Mouse (Mus musculus): ENCODE measurements around the gene Tle3. TPM values are rescaled to one million over a fixed set of nuclear protein-coding genes. Genes with fewer than 3 reads are reported as not detected.

The Tle3 gene
- polyA plus RNA-seq, 1 experiment from 2014 or later, result 29.7 TPM

DNA sequence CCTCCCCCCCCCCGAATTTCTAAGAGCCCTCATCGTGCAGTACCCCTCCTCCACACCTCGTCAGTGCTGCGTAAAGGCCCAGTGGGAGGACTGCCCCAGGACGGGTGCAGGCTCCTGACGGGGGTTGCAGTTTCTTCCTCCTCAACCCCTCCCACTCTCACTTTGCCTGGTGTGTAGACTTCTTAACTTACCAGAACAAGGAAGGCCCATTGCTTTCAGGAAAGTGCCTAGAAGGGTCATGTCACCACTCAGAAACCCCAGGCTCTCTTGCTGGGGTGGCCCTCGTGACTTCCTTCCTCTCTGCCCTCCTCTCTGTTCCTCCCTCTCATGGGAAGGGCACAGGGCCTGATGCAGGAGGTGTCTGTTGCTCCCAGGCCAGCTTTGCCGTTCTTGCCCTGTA lies 13.6 kb downstream of the Tle3 start:
- H3K9ac ChIP-seq (ENCODE audit: low read depth, low read length), result no peak overlapping the region
- WGBS, result 12% methylated on average over 7 of the region's 8 CpGs
- no peak overlapping the region for H3K27ac ChIP-seq (ENCODE audit: low read length)

DNA sequence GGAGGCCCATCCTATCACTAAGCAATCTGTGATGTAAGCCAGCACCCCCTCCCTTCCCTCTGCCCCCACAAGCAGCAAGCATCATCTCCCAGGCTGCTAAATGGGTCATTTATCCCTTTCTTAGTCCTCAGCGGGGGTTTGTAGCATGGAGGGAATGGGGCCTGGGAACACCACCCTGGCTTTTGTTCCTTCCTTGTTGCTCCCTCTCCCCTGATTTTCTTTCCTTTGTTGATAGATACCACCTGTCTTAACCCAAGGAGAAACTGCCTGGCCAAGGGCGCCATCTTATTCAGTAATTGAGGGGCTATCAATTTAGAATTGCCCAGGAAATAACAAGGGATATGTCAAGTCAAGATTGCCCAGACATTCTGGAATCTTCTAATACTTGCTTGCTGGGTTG lies 14.1 kb downstream of the Tle3 start:
- Histone ChIP-seq H3K4me2 (ENCODE audit: low read length) (peak overlapping the region; percentile 44; the same call in 1 of the 2 replicates), H3K9me3 (replicated peaks; ENCODE audit: control insufficient read depth, low read length, poor library complexity, severe bottlenecking) (no peaks in the 10 kb centered on the region), H3K4me1 (ENCODE audit: control insufficient read depth, insufficient read depth, low read length) (peaks cover 63% of the 10 kb centered on the region), H3K36me3 (ENCODE audit: control insufficient read depth, insufficient read depth, low read length) (no peaks in the 10 kb centered on the region), H3K9ac (ENCODE audit: low read depth, low read length) (no peak overlapping the region), H3K27ac (ENCODE audit: low read length) (no peak overlapping the region), H3K4me3 (ENCODE audit: low read depth, low read length) (no peak overlapping the region), H3K27me3 (ENCODE audit: control insufficient read depth, insufficient read depth, low read depth, low read length) (no peaks in the 10 kb centered on the region; the same call in 1 of the 2 replicates)
- ATAC-seq, result no peak
- 40% methylated on average over 2 of the region's 2 CpGs for WGBS

More for the DNA sequence above, 13.6 kb downstream of the Tle3 start:
- no peak for ATAC-seq
- H3K36me3 ChIP-seq (ENCODE audit: control insufficient read depth, insufficient read depth, low read length), result no peaks in the 10 kb centered on the region
- peak overlapping the region; percentile 44; the same call in 1 of the 2 replicates for H3K4me2 ChIP-seq (ENCODE audit: low read length)
- no peaks in the 10 kb centered on the region for H3K9me3 ChIP-seq (replicated peaks; ENCODE audit: control insufficient read depth, low read length, poor library complexity, severe bottlenecking)
- peaks cover 67% of the 10 kb centered on the region for H3K4me1 ChIP-seq (ENCODE audit: control insufficient read depth, insufficient read depth, low read length)
- H3K4me3 ChIP-seq (ENCODE audit: low read depth, low read length), result no peak overlapping the region
- no peaks in the 10 kb centered on the region; the same call in 1 of the 2 replicates for H3K27me3 ChIP-seq (ENCODE audit: control insufficient read depth, insufficient read depth, low read depth, low read length)

DNA sequence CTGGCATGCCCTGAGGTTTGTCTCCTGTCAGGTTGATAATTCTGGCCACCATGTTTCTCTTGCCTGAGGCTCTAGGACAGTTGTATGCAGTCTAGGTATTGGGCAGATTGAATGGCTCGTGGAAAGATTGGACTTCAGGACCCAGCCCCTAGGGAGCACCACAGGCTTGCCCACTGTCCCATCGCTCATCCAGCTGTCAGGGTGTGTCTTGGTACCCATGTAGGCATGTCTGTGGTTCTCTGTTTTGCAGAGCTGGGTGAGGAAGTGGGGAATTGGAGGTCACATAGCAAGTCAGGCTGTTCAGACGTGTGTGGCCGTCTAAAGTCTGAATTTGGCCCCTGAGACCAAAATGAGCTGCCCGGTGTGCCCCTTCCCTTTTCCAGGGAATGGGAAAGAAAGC lies 15.6 kb downstream of the Tle3 start:
- Histone ChIP-seq H3K9me3 (replicated peaks; ENCODE audit: control insufficient read depth, low read length, poor library complexity, severe bottlenecking) (no peaks in the 10 kb centered on the region), H3K27ac (ENCODE audit: low read length) (no peak overlapping the region), H3K9ac (ENCODE audit: low read depth, low read length) (no peak overlapping the region), H3K4me2 (ENCODE audit: low read length) (no peak overlapping the region), H3K36me3 (ENCODE audit: control insufficient read depth, insufficient read depth, low read length) (no peaks in the 10 kb centered on the region), H3K27me3 (ENCODE audit: control insufficient read depth, insufficient read depth, low read depth, low read length) (no peaks in the 10 kb centered on the region; the same call in 1 of the 2 replicates), H3K4me3 (ENCODE audit: low read depth, low read length) (no peak overlapping the region), H3K4me1 (ENCODE audit: control insufficient read depth, insufficient read depth, low read length) (peaks cover 66% of the 10 kb centered on the region)
- no peak for ATAC-seq
- 74% methylated on average over 5 of the region's 5 CpGs for WGBS

DNA sequence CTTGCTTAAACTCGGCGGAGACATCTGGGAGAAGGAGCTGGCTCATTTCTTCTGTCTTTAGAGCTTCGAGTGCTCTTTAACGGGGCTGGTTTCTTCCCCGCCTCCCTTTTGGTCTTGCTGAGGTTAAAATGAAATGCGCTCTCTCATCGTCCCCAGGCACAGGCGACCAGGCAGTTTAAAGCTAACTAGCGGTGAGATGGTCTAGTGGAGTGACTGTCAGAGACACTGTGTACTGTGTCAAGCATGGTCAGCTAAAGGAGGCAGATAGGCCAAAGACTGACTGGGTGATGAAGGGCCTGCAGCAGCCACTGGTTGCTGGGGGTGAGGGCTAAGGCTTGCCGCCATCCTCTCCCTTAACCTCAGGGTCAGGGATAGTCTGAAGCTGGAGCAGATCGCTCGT lies 16.0 kb downstream of the Tle3 start:
- H3K4me1 ChIP-seq (ENCODE audit: control insufficient read depth, insufficient read depth, low read length), result peaks cover 62% of the 10 kb centered on the region
- H3K27me3 ChIP-seq (ENCODE audit: control insufficient read depth, insufficient read depth, low read depth, low read length), result no peaks in the 10 kb centered on the region; the same call in 1 of the 2 replicates
- 0 out of 2 replicates have a peak, but pooled peaks cover under 1% of the 10 kb centered on the region for H3K36me3 ChIP-seq (ENCODE audit: control insufficient read depth, insufficient read depth, low read length)
- no peaks in the 10 kb centered on the region for H3K9me3 ChIP-seq (replicated peaks; ENCODE audit: control insufficient read depth, low read length, poor library complexity, severe bottlenecking)
- H3K9ac ChIP-seq (ENCODE audit: low read depth, low read length), result no peak overlapping the region
- H3K27ac ChIP-seq (ENCODE audit: low read length), result no peak overlapping the region
- H3K4me3 ChIP-seq (ENCODE audit: low read depth, low read length), result no peak overlapping the region
- 45% methylated on average over 12 of the region's 12 CpGs for WGBS
- no peak overlapping the region for H3K4me2 ChIP-seq (ENCODE audit: low read length)
- ATAC-seq, result no peak

DNA sequence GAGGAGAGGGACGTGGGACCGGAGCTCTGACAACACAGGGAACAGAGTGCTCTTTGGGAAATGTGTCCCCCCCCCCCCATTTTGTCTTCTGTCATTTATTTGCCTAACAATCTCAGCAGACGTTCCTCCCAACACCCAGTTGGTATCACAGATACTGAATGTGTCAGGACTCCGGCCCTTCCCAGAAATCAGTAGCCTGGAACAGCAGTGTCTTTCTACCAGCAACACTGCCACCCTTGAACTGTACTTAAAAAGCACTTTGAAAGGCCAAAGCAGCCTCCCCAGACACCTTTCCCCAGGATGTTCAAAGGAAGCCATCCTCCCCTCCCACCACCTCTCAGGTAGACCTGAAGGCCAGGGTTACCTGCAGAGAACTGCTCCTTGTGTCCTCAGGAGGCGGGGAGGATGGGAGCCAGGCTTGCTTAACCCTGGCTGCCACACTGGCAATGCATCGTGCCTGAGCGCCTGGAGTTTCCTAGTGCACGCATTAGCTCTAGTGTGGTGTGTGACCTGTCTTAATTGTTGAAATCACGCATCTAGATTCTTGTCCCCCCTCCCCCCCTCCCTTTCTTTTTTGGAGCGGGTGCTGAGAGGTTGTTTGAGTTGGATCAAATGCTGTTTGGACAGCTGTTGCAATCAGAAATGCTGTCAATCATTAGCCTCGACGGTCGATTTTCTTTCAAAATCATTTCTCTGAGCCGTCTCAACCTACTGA lies 16.7 kb downstream of the Tle3 start:
- Histone ChIP-seq H3K4me1 (ENCODE audit: control insufficient read depth, insufficient read depth, low read length) (peaks cover 59% of the 10 kb centered on the region), H3K36me3 (ENCODE audit: control insufficient read depth, insufficient read depth, low read length) (0 out of 2 replicates have a peak, but pooled peaks cover 3% of the 10 kb centered on the region), H3K9me3 (replicated peaks; ENCODE audit: control insufficient read depth, low read length, poor library complexity, severe bottlenecking) (no peaks in the 10 kb centered on the region), H3K27ac (ENCODE audit: low read length) (no peak overlapping the region), H3K9ac (ENCODE audit: low read depth, low read length) (no peak overlapping the region), H3K27me3 (ENCODE audit: control insufficient read depth, insufficient read depth, low read depth, low read length) (no peaks in the 10 kb centered on the region; the same call in 1 of the 2 replicates), H3K4me3 (ENCODE audit: low read depth, low read length) (no peak overlapping the region), H3K4me2 (ENCODE audit: low read length) (no peak overlapping the region)
- 48% methylated on average over 14 of the region's 14 CpGs for WGBS
- ATAC-seq, result no peak

DNA sequence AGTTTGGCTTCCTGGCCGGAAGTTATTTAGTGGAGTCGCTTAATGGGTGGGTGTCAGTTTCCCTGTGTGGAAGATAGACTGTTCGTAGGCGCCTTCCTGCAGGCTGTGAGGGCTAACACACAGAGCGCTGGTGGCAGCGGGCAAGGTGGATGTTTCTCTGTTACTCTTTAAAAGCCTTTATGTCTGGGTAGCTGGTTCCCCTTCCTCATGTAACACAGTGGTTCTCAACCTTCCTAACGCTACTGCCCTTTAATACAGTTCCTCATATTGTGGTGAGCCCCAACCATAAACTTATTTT lies 17.2 kb downstream of the Tle3 start:
- no peak for ATAC-seq
- Histone ChIP-seq H3K27ac (ENCODE audit: low read length) (no peak overlapping the region), H3K4me3 (ENCODE audit: low read depth, low read length) (no peak overlapping the region), H3K36me3 (ENCODE audit: control insufficient read depth, insufficient read depth, low read length) (0 out of 2 replicates have a peak, but pooled peaks cover 7% of the 10 kb centered on the region), H3K9me3 (replicated peaks; ENCODE audit: control insufficient read depth, low read length, poor library complexity, severe bottlenecking) (no peaks in the 10 kb centered on the region), H3K27me3 (ENCODE audit: control insufficient read depth, insufficient read depth, low read depth, low read length) (no peaks in the 10 kb centered on the region; the same call in 1 of the 2 replicates), H3K4me2 (ENCODE audit: low read length) (no peak overlapping the region), H3K9ac (ENCODE audit: low read depth, low read length) (no peak overlapping the region), H3K4me1 (ENCODE audit: control insufficient read depth, insufficient read depth, low read length) (peaks cover 54% of the 10 kb centered on the region)
- WGBS, result 83% methylated on average over 7 of the region's 7 CpGs

DNA sequence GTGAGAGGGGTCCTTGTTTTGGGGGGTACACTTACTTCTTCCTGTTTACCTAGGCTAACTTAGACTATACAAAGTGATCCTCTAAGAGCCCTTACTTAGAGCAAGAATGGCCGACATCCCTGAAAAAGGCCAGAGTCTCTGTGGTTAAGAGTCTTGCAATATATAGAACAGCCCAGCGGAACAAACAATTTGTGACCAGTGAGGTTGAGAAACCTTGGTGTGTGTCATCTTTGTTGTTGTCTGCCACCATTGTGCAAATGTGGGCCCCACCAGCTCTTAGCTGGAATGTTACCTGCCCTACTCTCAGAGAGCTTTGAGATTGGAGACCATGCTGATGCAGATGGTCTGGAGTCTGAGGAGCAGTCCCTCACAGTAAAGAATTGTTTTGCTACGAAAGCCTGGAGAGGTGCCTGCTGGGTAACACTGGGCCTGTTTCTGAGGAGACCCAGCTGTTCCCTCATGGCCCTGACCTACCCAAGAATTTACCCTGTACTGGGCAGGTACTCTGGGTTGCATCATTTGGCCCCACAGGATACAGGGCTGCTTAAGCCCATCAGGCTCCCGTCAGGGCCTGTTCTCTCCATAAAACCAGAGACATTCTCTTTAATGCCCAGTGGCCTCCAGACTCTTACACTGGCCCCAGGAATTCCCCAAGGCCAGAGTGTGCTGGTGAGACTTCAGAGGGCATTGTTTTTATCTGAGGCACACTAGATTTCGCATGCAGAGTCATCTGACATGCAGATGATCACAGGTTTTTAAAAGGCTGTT lies 19.6 kb downstream of the Tle3 start:
- ATAC-seq, result no peak
- H3K27me3 ChIP-seq (ENCODE audit: control insufficient read depth, insufficient read depth, low read depth, low read length), result no peaks in the 10 kb centered on the region; the same call in 1 of the 2 replicates
- H3K27ac ChIP-seq (ENCODE audit: low read length), result no peak overlapping the region
- H3K4me3 ChIP-seq (ENCODE audit: low read depth, low read length), result no peak overlapping the region
- peaks cover 38% of the 10 kb centered on the region for H3K4me1 ChIP-seq (ENCODE audit: control insufficient read depth, insufficient read depth, low read length)
- H3K9me3 ChIP-seq (replicated peaks; ENCODE audit: control insufficient read depth, low read length, poor library complexity, severe bottlenecking), result no peaks in the 10 kb centered on the region
- 49% methylated on average over 5 of the region's 5 CpGs for WGBS
- H3K36me3 ChIP-seq (ENCODE audit: control insufficient read depth, insufficient read depth, low read length), result peaks cover 14% of the 10 kb centered on the region; the same call in 1 of the 2 replicates
- H3K4me2 ChIP-seq (ENCODE audit: low read length), result no peak overlapping the region
- no peak overlapping the region for H3K9ac ChIP-seq (ENCODE audit: low read depth, low read length)

DNA sequence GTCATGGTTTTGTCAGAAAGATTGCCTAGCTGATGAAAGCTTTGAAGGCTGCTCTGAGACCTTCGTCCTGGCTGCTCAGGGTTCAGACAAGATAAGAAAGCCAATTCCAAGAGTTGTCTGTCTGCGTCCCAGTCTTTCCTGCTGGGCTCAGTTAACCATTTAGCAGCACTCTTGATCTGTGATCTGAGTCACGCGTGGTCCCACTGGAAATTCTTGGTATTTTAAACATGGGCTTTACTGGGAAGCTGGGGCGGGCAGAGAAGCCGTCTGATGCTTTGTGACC lies 20.1 kb downstream of the Tle3 start:
- Histone ChIP-seq H3K27ac (ENCODE audit: low read length) (no peak overlapping the region), H3K4me3 (ENCODE audit: low read depth, low read length) (no peak overlapping the region), H3K36me3 (ENCODE audit: control insufficient read depth, insufficient read depth, low read length) (peaks cover 14% of the 10 kb centered on the region; the same call in 1 of the 2 replicates), H3K4me2 (ENCODE audit: low read length) (no peak overlapping the region), H3K4me1 (ENCODE audit: control insufficient read depth, insufficient read depth, low read length) (peaks cover 41% of the 10 kb centered on the region), H3K9ac (ENCODE audit: low read depth, low read length) (peak overlapping the region; percentile 18; the same call in 1 of the 2 replicates), H3K9me3 (replicated peaks; ENCODE audit: control insufficient read depth, low read length, poor library complexity, severe bottlenecking) (no peaks in the 10 kb centered on the region), H3K27me3 (ENCODE audit: control insufficient read depth, insufficient read depth, low read depth, low read length) (no peaks in the 10 kb centered on the region; the same call in 1 of the 2 replicates)
- 36% methylated on average over 6 of the region's 6 CpGs for WGBS
- ATAC-seq, result no peak

DNA sequence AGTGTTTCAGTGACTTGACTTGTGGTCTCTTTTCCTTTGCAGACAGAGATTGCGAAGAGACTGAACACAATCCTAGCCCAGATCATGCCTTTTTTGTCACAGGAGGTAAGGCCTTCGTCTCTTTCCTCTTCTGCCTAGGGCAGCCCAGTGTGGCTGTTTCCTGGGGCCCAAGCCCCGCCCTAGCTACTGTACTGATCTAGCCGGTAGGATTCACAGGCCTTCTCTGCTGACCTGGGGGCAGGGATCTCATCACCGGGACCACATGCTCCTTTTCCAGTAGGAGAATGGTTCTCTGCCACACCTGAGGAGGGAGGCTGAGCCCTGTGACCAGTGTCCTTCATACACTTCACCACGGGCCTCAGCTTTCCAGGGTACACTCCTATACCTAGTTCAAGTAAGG lies 21.0 kb downstream of the Tle3 start:
- Histone ChIP-seq H3K27ac (ENCODE audit: low read length) (no peak overlapping the region), H3K9ac (ENCODE audit: low read depth, low read length) (no peak overlapping the region), H3K27me3 (ENCODE audit: control insufficient read depth, insufficient read depth, low read depth, low read length) (no peaks in the 10 kb centered on the region; the same call in 1 of the 2 replicates), H3K4me1 (ENCODE audit: control insufficient read depth, insufficient read depth, low read length) (peaks cover 36% of the 10 kb centered on the region), H3K9me3 (replicated peaks; ENCODE audit: control insufficient read depth, low read length, poor library complexity, severe bottlenecking) (no peaks in the 10 kb centered on the region), H3K36me3 (ENCODE audit: control insufficient read depth, insufficient read depth, low read length) (peaks cover 14% of the 10 kb centered on the region; the same call in 1 of the 2 replicates), H3K4me2 (ENCODE audit: low read length) (no peak overlapping the region), H3K4me3 (ENCODE audit: low read depth, low read length) (no peak overlapping the region)
- WGBS, result 79% methylated on average over 6 of the region's 6 CpGs
- no peak for ATAC-seq

All from midbrain, embryonic 16.5 days (tissue).